Mouse (Mus musculus) ovary, postnatal 10 days (tissue): ENCODE measurements around the gene Eftud2.

Experiments
- DNase-seq: peaks from one replicate; pipeline ENCODE4 v3.0.0; 2022; ENCODE audit warnings: low spot score

Gene Eftud2

DNA sequence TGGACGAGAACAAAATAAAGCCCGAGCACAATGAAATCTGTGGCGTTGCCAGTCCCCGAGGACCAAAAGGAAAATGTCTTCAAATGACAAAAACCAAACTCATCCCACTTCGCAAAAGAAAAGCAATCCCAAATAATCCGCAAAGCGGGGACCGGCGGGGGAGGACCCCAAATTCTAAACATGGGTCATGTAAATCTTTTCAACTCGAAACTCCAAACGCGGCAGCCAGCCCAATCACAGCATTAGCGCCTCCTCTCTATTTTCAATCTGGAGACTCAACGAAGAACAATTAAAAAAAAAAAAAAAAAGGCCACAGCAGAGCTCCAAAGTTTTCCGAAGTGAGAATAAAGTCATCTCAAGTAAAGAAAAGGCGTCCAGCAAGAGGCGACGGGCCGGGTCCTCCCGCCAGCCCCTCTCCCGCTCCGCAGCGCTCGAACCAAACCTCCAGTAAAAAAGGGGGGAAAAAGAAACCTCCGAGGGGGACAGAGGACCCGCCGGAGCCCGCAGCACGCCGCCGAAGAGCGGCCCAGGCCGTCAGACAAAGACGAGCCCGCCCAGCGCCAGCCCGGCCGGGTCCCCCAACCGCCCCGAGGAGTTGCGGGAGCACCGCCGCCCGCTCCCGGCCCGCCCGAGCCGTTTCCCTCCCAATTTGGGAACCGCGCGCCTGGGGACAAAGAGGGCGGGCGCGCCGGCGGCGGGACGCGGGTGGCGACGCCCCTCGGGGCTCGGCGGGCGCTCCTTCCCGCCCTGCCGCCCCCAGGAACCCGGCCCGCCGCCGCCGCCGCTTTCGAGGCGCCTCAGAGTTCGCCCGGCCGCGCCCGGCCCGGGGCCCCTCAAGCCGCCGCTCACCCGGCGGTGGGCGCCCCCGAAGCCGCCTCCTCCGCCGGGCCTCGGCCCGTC lies 62.4 kb downstream of the Eftud2 start:
- peak; percentile 17 for DNase-seq

- no peak for DNase-seq
Observed at GRCm38 (mm10) chr11:102814881-102815280, 65.9 kb downstream of the Eftud2 start.

DNA sequence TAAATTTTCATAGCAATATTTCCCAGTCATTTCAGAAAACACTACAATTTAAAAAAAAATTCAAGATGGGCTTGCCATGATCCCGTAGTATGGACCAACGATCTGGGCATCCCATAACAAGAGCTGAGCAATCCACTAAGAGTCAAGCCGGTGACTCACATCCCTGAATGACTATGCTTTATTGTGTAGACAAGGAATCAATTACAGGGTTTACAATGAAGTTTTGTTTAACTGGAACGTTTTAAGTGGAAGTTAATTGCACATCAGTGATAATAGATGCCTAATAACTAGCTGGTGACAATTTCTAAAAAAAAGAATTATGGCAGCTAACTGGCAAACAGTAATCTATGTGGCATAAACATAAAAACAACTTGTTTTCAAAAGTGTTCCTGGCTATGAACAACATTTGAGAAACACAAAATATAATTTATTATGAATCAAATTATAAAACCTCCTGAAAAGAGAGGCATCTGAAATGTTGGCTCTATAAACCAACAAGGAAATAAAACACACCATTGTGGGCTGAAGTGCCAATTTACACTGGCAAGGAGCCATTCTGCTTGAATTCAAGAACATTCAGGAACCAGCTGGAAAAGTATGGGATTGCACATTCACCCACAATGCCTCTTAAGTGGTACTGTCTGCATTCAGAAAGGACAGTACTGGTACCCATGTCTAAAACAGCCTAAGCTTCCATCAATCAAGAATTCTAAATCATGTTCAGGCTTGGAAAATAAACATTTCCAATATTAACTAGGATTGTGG lies 69.9 kb downstream of the Eftud2 start:
- no peak for DNase-seq

DNA sequence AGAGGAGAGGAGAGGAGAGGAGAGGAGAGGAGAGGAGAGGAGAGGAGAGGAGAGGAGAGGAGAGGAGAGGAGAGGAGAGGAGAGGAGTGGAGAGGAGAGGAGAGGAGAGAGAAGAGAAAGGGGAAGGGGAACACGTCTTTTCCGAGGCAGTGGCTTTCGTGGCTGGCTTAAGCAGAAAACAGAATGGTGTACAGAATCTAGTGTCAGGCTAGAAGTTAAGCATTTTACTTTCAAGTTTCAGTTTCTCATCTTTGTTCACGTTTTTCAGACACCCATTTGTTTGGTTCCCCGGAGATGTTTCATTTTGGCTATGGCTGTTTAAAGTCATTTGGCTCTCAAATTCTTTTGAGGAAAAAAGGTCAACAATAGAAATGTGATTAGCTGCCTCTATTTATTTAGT lies 72.5 kb downstream of the Eftud2 start:
- DNase-seq = no peak

GRCm38 (mm10) chr11:102803453-102803852 lies 77.3 kb downstream of the Eftud2 start:
- DNase-seq = no peak

DNA sequence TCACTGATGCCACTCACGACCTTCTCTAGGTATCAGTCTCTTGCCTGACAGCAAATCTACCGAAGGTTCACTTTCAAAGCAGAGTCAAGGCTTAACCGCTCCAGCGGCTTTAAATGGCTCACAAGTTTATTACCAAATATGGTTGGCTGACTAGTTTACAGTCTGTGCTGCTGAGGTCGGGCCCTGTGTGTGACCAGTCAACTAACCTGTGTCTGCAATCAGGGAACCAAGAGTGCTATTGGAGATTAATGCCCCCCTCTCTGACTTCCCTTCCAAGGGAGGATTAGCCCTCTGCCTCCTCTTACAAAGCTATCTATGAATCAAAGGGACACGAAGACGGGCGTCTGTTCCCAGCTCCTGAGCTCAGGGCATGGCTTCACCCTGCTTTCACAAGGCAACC lies 86.6 kb downstream of the Eftud2 start:
- DNase-seq = no peak

DNA sequence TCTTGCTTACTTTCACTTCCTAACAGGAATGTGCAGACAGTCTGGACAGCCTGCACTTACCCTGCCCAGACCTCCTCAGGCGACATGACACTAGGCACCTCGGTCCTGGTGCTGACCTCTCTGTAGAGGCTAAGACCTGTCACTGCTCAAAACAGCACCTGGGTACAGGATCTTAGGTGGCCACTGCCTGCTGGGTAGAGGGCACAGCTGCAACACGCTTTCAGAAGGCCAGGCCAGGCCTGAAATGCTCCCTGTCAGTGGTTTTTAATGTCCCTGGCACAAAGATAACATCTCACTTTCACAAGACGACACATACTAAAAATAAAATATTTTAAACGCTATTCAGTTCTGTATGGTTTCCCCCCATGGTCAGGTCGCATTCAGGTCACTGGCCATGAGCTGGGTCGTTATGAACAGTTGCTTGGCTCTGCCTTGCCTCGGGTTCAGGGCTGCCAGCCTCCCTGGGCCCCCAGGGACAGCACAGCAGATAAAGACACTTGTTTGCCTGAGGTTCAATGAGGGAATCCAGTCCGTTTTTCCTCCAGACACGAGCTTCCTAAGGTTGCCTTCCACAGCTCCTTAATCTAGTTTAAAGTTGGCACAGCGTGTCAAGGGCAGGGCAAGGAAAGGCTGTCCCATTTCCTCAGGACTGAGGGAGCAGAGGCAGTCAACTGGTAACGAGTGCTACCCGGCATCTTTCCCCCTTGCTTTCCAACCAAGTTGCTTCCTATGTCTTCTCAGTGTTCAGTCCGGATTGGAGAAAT lies 88.9 kb downstream of the Eftud2 start:
- DNase-seq = no peak
